Mouse (Mus musculus): Measurements from ENCODE around the gene Foxk1. TPM values are rescaled to one million over a fixed set of nuclear protein-coding genes. Genes with fewer than 3 reads are reported as not detected.
A peak's percentile ranks its signal among the peaks of the same experiment; 100 is the strongest.

Foxk1 gene
- polyA plus RNA-seq, 1 experiment from 2014 or later, result 3.1 TPM

- H3K4me3 ChIP-seq (ENCODE audit: low read length), result no peak overlapping the region
- H3K36me3 ChIP-seq (ENCODE audit: control insufficient read depth, insufficient read depth, low read length), result peaks cover 14% of the 10 kb centered on the region
- H3K9me3 ChIP-seq (ENCODE audit: control insufficient read depth, low read length), result no peaks in the 10 kb centered on the region
- 89% methylated on average over 4 of the region's 4 CpGs for WGBS
- no peak overlapping the region for H3K9ac ChIP-seq (ENCODE audit: low read depth, low read length)
- no peaks in the 10 kb centered on the region for H3K27me3 ChIP-seq (replicated peaks; ENCODE audit: control insufficient read depth, insufficient read depth, low read length)
- no peak overlapping the region for H3K4me2 ChIP-seq (ENCODE audit: low read length)
- peaks cover 12% of the 10 kb centered on the region; the same call in 1 of the 2 replicates for H3K4me1 ChIP-seq (ENCODE audit: control insufficient read depth, insufficient read depth, low read depth, low read length)
- ATAC-seq, result no peak
- no peak overlapping the region for H3K27ac ChIP-seq (ENCODE audit: low read depth, low read length)
Measured at GRCm38 (mm10) chr5:142432695-142433094, 31.4 kb downstream of the Foxk1 start.

- no peak for ATAC-seq
- Histone ChIP-seq H3K4me3 (ENCODE audit: low read length) (no peak overlapping the region), H3K4me1 (ENCODE audit: control insufficient read depth, insufficient read depth, low read depth, low read length) (peaks cover 8% of the 10 kb centered on the region; the same call in 1 of the 2 replicates), H3K4me2 (ENCODE audit: low read length) (no peak overlapping the region), H3K9ac (ENCODE audit: low read depth, low read length) (no peak overlapping the region), H3K27me3 (replicated peaks; ENCODE audit: control insufficient read depth, insufficient read depth, low read length) (no peaks in the 10 kb centered on the region), H3K27ac (ENCODE audit: low read depth, low read length) (no peak overlapping the region), H3K36me3 (ENCODE audit: control insufficient read depth, insufficient read depth, low read length) (peaks cover 14% of the 10 kb centered on the region), H3K9me3 (ENCODE audit: control insufficient read depth, low read length) (no peaks in the 10 kb centered on the region)
- WGBS, result 53% methylated on average over 5 of the region's 5 CpGs
Measured at GRCm38 (mm10) chr5:142434052-142434451, 32.8 kb downstream of the Foxk1 start.

- WGBS, result 98% methylated on average over 15 of the region's 15 CpGs
- H3K27ac ChIP-seq (ENCODE audit: low read depth, low read length), result no peak overlapping the region
- no peak overlapping the region for H3K9ac ChIP-seq (ENCODE audit: low read depth, low read length)
- ATAC-seq, result no peak
- H3K4me1 ChIP-seq (ENCODE audit: control insufficient read depth, insufficient read depth, low read depth, low read length), result peaks cover 20% of the 10 kb centered on the region
- no peak overlapping the region for H3K4me3 ChIP-seq (ENCODE audit: low read length)
- H3K36me3 ChIP-seq (ENCODE audit: control insufficient read depth, insufficient read depth, low read length), result peaks cover 14% of the 10 kb centered on the region
- H3K4me2 ChIP-seq (ENCODE audit: low read length), result no peak overlapping the region
- no peaks in the 10 kb centered on the region for H3K27me3 ChIP-seq (replicated peaks; ENCODE audit: control insufficient read depth, insufficient read depth, low read length)
- H3K9me3 ChIP-seq (ENCODE audit: control insufficient read depth, low read length), result no peaks in the 10 kb centered on the region
Measured at GRCm38 (mm10) chr5:142435736-142436135, 34.4 kb downstream of the Foxk1 start.

GRCm38 (mm10) chr5:142438380-142438938 is 37.2 kb downstream of the Foxk1 start:
- Histone ChIP-seq H3K27me3 (replicated peaks; ENCODE audit: control insufficient read depth, insufficient read depth, low read length) (no peaks in the 10 kb centered on the region), H3K36me3 (ENCODE audit: control insufficient read depth, insufficient read depth, low read length) (peaks cover 14% of the 10 kb centered on the region), H3K4me1 (ENCODE audit: control insufficient read depth, insufficient read depth, low read depth, low read length) (peaks cover 20% of the 10 kb centered on the region), H3K4me3 (ENCODE audit: low read length) (no peak overlapping the region), H3K9ac (ENCODE audit: low read depth, low read length) (no peak overlapping the region), H3K9me3 (ENCODE audit: control insufficient read depth, low read length) (no peaks in the 10 kb centered on the region), H3K27ac (ENCODE audit: low read depth, low read length) (no peak overlapping the region), H3K4me2 (ENCODE audit: low read length) (no peak overlapping the region)
- 81% methylated on average over 16 of the region's 16 CpGs for WGBS
- no peak for ATAC-seq

GRCm38 (mm10) chr5:142439911-142440432 is 38.7 kb downstream of the Foxk1 start:
- Histone ChIP-seq H3K4me2 (ENCODE audit: low read length) (peak overlapping the region; percentile 54), H3K27ac (ENCODE audit: low read depth, low read length) (peak overlapping the region; percentile 80), H3K9ac (ENCODE audit: low read depth, low read length) (peak overlapping the region; percentile 32; the same call in 1 of the 2 replicates), H3K9me3 (ENCODE audit: control insufficient read depth, low read length) (no peaks in the 10 kb centered on the region), H3K27me3 (replicated peaks; ENCODE audit: control insufficient read depth, insufficient read depth, low read length) (no peaks in the 10 kb centered on the region), H3K4me1 (ENCODE audit: control insufficient read depth, insufficient read depth, low read depth, low read length) (peaks cover 22% of the 10 kb centered on the region), H3K4me3 (ENCODE audit: low read length) (peak overlapping the region; percentile 20), H3K36me3 (ENCODE audit: control insufficient read depth, insufficient read depth, low read length) (peaks cover 14% of the 10 kb centered on the region)
- peak; percentile 77 for ATAC-seq
- 3% methylated on average over 11 of the region's 12 CpGs for WGBS

- 2% methylated on average over 19 of the region's 19 CpGs for WGBS
- H3K36me3 ChIP-seq (ENCODE audit: control insufficient read depth, insufficient read depth, low read length), result peaks cover 9% of the 10 kb centered on the region
- H3K4me3 ChIP-seq (ENCODE audit: low read length), result peak overlapping the region; percentile 20
- 0 out of 2 replicates have a peak overlapping the region, but pooled peaks have one; percentile 11 for H3K9ac ChIP-seq (ENCODE audit: low read depth, low read length)
- no peaks in the 10 kb centered on the region for H3K27me3 ChIP-seq (replicated peaks; ENCODE audit: control insufficient read depth, insufficient read depth, low read length)
- peaks cover 24% of the 10 kb centered on the region for H3K4me1 ChIP-seq (ENCODE audit: control insufficient read depth, insufficient read depth, low read depth, low read length)
- ATAC-seq, result peak; percentile 90
- H3K27ac ChIP-seq (ENCODE audit: low read depth, low read length), result peak overlapping the region; percentile 80
- H3K9me3 ChIP-seq (ENCODE audit: control insufficient read depth, low read length), result no peaks in the 10 kb centered on the region
- peak overlapping the region; percentile 54 for H3K4me2 ChIP-seq (ENCODE audit: low read length)
Measured at GRCm38 (mm10) chr5:142440451-142441147, 39.3 kb downstream of the Foxk1 start.

- H3K4me3 ChIP-seq (ENCODE audit: low read length), result no peak overlapping the region
- H3K9ac ChIP-seq (ENCODE audit: low read depth, low read length), result no peak overlapping the region
- peak overlapping the region; percentile 54; the same call in 1 of the 2 replicates for H3K4me2 ChIP-seq (ENCODE audit: low read length)
Measured at GRCm38 (mm10) chr5:142441332-142442044, 40.2 kb downstream of the Foxk1 start.

GRCm38 (mm10) chr5:142442045-142442440 is 40.7 kb downstream of the Foxk1 start:
- Histone ChIP-seq H3K4me1 (ENCODE audit: control insufficient read depth, insufficient read depth, low read depth, low read length) (peaks cover 26% of the 10 kb centered on the region), H3K4me2 (ENCODE audit: low read length) (no peak overlapping the region), H3K4me3 (ENCODE audit: low read length) (no peak overlapping the region), H3K9ac (ENCODE audit: low read depth, low read length) (no peak overlapping the region), H3K9me3 (ENCODE audit: control insufficient read depth, low read length) (no peaks in the 10 kb centered on the region), H3K27me3 (replicated peaks; ENCODE audit: control insufficient read depth, insufficient read depth, low read length) (no peaks in the 10 kb centered on the region), H3K27ac (ENCODE audit: low read depth, low read length) (no peak overlapping the region; the same call in 1 of the 2 replicates), H3K36me3 (ENCODE audit: control insufficient read depth, insufficient read depth, low read length) (no peaks in the 10 kb centered on the region)
- 83% methylated on average over 7 of the region's 7 CpGs for WGBS
- no peak for ATAC-seq

More at GRCm38 (mm10) chr5:142441332-142442044, 40.2 kb downstream of the Foxk1 start:
- 52% methylated on average over 22 of the region's 22 CpGs for WGBS
- H3K36me3 ChIP-seq (ENCODE audit: control insufficient read depth, insufficient read depth, low read length), result peaks cover 2% of the 10 kb centered on the region; the same call in 1 of the 2 replicates
- H3K4me1 ChIP-seq (ENCODE audit: control insufficient read depth, insufficient read depth, low read depth, low read length), result peaks cover 26% of the 10 kb centered on the region
- peak overlapping the region; percentile 80 for H3K27ac ChIP-seq (ENCODE audit: low read depth, low read length)
- no peaks in the 10 kb centered on the region for H3K9me3 ChIP-seq (ENCODE audit: control insufficient read depth, low read length)
- no peak for ATAC-seq
- H3K27me3 ChIP-seq (replicated peaks; ENCODE audit: control insufficient read depth, insufficient read depth, low read length), result no peaks in the 10 kb centered on the region

GRCm38 (mm10) chr5:142443514-142443913 is 42.2 kb downstream of the Foxk1 start:
- Histone ChIP-seq H3K27ac (ENCODE audit: low read depth, low read length) (no peak overlapping the region), H3K9me3 (ENCODE audit: control insufficient read depth, low read length) (no peaks in the 10 kb centered on the region), H3K4me3 (ENCODE audit: low read length) (no peak overlapping the region), H3K4me1 (ENCODE audit: control insufficient read depth, insufficient read depth, low read depth, low read length) (peaks cover 31% of the 10 kb centered on the region), H3K4me2 (ENCODE audit: low read length) (no peak overlapping the region), H3K9ac (ENCODE audit: low read depth, low read length) (no peak overlapping the region), H3K27me3 (replicated peaks; ENCODE audit: control insufficient read depth, insufficient read depth, low read length) (no peaks in the 10 kb centered on the region), H3K36me3 (ENCODE audit: control insufficient read depth, insufficient read depth, low read length) (no peaks in the 10 kb centered on the region)
- no peak for ATAC-seq
- WGBS, result 55% methylated on average over 15 of the region's 15 CpGs

Measured in hindbrain, embryonic 16.5 days (tissue).